Mouse (Mus musculus) heart, adult 2 months (tissue): ENCODE data around the gene Tmem230. TPM values are rescaled to one million over a fixed set of nuclear protein-coding genes. Genes with fewer than 3 reads are reported as not detected.
A peak's percentile ranks its signal among the peaks of the same experiment; 100 is the strongest.
"Not testable (repeated sequence)": the region's sequence is repeated elsewhere in the genome, so short reads cannot be mapped to it uniquely, and the experiment has no call there.

Experiments
- DNase-seq, 2 experiments: peaks; one replicate each; pipeline ENCODE4 v3.0.0; 2021
- H3K27ac ChIP-seq: fragments of 200-600 bp; 2 replicates; pipeline ENCODE4 v1.8.1; 2022
- H3K27me3 ChIP-seq: fragments of 200-500 bp; 2 replicates; pipeline ENCODE4 v1.6.1; 2012; ENCODE audit warnings: mild to moderate bottlenecking, low read length, inconsistent platforms, mixed read lengths; ENCODE audit not compliant: control insufficient read depth, insufficient read depth
- H3K36me3 ChIP-seq: fragments of 200-500 bp; 2 replicates; pipeline ENCODE4 v1.6.1; 2012; ENCODE audit warnings: low read length, inconsistent platforms; ENCODE audit not compliant: control insufficient read depth, insufficient read depth
- H3K4me1 ChIP-seq: fragments of 200-500 bp; 2 replicates; pipeline ENCODE4 v1.6.1; 2011; ENCODE audit warnings: low read length; ENCODE audit not compliant: control insufficient read depth, insufficient read depth
- H3K4me3 ChIP-seq: fragments of 200-600 bp; 2 replicates; pipeline ENCODE4 v1.8.1; 2022
- H3K79me2 ChIP-seq: fragments of 200-500 bp; replicated peaks from 2 replicates; pipeline ENCODE4 v1.6.1; 2012; ENCODE audit warnings: mild to moderate bottlenecking, inconsistent platforms, low read length, moderate library complexity, mixed read lengths; ENCODE audit not compliant: control insufficient read depth, insufficient read depth
- H3K9ac ChIP-seq: fragments of 200-500 bp; 2 replicates; pipeline ENCODE4 v1.6.1; 2012; ENCODE audit warnings: low read depth, mild to moderate bottlenecking, control low read depth, inconsistent platforms, low read length, mixed read lengths
- CTCF ChIP-seq: fragments of 200-600 bp; IDR thresholded peaks from 2 replicates; pipeline ENCODE4 v1.8.1; 2022; ENCODE audit warnings: antibody characterized with exemption, mild to moderate bottlenecking, moderate library complexity
- EP300 ChIP-seq: fragments of 200-500 bp; IDR thresholded peaks from 2 replicates; pipeline ENCODE4 v1.6.1; 2011; ENCODE audit warnings: low read depth, low read length, control low read depth; ENCODE audit not compliant: insufficient read depth
- POLR2A ChIP-seq: fragments of 200-500 bp; IDR thresholded peaks from 2 replicates; pipeline ENCODE4 v1.6.1; 2011; ENCODE audit warnings: mild to moderate bottlenecking, low read depth, low read length, control low read depth; ENCODE audit not compliant: insufficient read depth
- WGBS: fragments of 180-500 bp; shearing (Covaris S2); methylation state at CpG from one replicate; pipeline ENCODE4 v1.1.7; 2018; 5-methylcytosine and 5-hydroxymethylcytosine counted together
- intact Hi-C: fragments of 180-260 bp; cut with DNase I; formaldehyde crosslinking; loops from one replicate; pipeline ENCODE4 v1.15.1; 2025
- polyA plus RNA-seq: library from polyadenylated mRNA; depleted of rRNA; stranded (reverse); fragments of >200 nt; gene quantifications from 2 replicates; pipeline ENCODE4 v1.2.3, GENCODE M21; 2012
- total RNA-seq, 2 experiments: library from RNA; stranded (reverse); gene quantifications; 2 replicates each; pipeline ENCODE4 v1.2.3; 2021

Gene Tmem230
- total and polyA plus RNA-seq, 3 experiments: 23.1 to 28.0 (median 23.3) TPM

DNA sequence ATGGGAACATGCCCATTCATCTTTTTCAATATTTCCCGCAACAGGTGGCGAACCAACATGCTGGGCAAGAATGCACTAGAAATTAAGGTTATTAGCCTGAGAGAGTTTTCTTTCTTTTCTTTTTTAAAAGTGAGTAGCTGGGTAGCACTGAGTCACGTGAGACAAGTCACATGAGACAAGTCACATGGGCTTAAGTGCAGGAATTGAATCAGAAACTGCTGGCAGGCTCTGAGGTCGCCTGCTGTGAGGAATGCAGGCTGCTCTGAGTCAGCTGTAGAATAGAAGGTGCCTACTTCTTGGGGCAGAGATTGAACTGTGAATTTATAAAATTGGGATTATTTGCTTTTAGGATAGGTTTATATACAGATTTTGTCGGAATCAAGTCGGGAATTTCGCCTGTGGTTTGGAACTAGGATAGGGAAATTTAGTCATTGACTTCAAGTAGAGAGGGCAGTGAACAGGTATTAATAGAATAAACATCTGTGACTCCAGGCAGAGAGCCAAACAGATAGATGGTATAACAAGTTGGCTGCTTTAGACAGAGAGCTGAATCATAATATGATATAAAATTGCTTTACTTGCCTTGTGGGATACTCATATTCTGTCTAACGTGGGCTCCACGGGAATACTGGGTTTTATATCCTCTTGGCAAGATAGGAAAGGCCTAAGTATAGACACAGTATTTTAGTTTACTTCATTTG, 38.9 kb upstream of the Tmem230 start:
- peak overlapping the region; percentile 92 for H3K27ac ChIP-seq
- H3K36me3 ChIP-seq: peaks cover 28% of the 10 kb centered on the region
- H3K9ac ChIP-seq: no peak overlapping the region
- H3K4me3 ChIP-seq: no peak overlapping the region
- H3K4me1 ChIP-seq: peaks cover 35% of the 10 kb centered on the region
- 31% methylated on average over 9 of the region's 9 CpGs for WGBS
- peak in 1 of 2 experiments; percentile 59 for DNase-seq
- H3K27me3 ChIP-seq: no peaks in the 10 kb centered on the region
- TF ChIP-seq CTCF: peak; percentile 40
- 0 out of 2 replicates have a peak, but pooled peaks have one; percentile 45 for TF ChIP-seq EP300
- no peak for TF ChIP-seq POLR2A
- H3K79me2 ChIP-seq: peaks cover 5% of the 10 kb centered on the region; the same call in 1 of the 2 replicates
- intact Hi-C loops: no loop called here

DNA sequence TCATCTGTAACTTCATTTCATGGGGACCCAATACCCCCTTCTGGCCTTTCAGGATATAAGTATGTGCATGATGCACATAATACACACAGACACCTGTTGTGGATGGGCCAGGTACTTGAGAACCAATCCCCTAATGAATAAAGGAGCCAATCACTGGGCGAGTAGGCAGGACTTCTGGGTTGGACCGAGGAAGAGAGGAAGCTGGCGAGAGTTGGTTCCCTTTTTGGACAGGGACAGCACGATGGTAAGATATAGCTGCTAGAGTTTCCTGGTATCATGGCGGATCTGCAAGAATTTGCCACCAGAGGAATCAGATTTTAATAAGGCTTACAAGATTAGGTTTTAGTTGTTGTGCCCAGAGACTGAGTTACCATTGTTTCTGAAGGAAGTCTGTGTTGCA, 38.1 kb upstream of the Tmem230 start:
- DNase-seq, H3K9ac ChIP-seq, H3K4me3 ChIP-seq, intact Hi-C loops, H3K79me2 ChIP-seq, H3K27me3 ChIP-seq: not testable (repeated sequence)
- Histone ChIP-seq H3K4me1 (peaks cover 31% of the 10 kb centered on the region), H3K27ac (peak overlapping the region; percentile 98), H3K36me3 (peaks cover 30% of the 10 kb centered on the region)
- WGBS: 61% methylated on average over 5 of the region's 5 CpGs

DNA sequence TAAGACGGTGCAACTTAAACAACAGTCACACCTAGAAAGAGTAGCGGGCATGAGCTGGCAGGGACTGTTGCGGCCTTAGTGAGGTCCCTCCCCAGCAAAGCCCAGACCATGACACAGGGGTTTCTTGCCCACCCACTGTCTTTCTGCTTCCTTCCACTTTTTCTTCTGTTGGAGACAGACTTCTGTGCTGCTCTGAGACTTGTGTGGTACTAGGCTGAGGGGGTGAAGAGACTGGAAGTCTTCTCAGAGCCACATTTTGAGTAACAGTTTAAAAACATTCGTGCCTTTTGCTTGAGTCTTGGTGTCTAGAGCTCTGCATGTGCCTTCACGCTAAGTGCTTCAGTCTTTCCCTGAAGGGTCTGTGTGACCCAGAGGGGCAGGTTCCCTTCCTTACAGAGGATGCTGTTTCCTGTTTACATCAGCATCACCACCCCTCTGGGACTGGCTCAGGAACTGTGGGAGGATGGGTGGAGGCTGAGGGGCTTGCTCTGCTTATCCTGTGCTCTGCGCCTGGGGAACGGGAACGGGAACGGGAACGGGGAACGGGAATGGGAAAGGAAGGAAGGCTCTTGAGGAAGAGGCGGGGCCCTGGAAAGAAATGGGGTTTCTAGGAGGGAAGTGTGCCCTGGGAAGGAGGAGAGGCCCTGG, 37.0 kb upstream of the Tmem230 start:
- Histone ChIP-seq H3K79me2 (0 out of 2 replicates have a peak, but pooled peaks cover 3% of the 10 kb centered on the region), H3K9ac (peak overlapping the region; percentile 37), H3K4me3 (peak overlapping the region; percentile 25), H3K4me1 (peaks cover 34% of the 10 kb centered on the region), H3K27me3 (no peaks in the 10 kb centered on the region), H3K27ac (peak overlapping the region; percentile 98), H3K36me3 (peaks cover 37% of the 10 kb centered on the region)
- intact Hi-C loops: no loop called here
- TF ChIP-seq EP300 (peak; percentile 97), CTCF (no peak), POLR2A (peak; percentile 89)
- 33% methylated on average over 12 of the region's 12 CpGs for WGBS
- peak; percentile 75 to 85 for DNase-seq

DNA sequence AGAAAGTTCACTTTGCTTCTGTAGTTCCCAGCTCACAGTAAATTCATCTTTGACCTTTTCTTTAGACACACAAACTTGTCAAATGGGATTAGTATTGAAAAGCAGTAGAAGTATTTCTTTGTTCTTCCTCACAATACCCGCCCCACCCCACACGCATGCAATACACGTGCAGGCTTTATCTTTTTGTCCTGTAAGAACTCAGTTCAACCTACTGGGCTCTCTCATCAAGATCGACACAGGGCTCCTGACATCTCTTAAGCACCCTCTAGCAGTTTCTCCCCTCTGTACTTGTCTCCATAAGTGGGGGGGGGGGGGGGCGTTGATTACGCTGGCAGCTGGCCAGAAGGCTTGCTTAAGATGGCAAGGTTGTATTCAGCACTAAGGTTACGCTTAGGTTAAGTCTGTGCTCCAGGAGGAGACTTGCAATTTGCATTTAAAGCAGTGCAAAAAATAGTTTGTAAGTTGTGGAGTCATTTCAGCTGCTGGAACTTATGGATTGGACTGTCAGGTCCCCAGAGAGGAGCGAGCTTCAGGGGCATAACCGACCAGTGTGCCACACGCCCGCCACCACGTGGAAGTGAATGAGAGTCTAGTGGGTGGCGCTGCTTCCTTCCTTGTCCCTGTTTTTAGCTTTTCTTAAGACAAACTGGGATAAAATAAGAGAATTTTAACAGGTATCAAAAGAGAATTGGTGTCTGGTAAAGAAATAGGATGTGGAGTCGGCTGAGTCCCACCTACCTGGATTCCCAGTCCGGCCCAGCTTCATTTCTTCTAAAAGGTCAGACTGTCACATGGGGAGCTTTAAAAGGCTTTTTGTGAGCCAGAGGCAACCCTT, 35.8 kb upstream of the Tmem230 start:
- 0 out of 2 replicates have a peak, but pooled peaks cover 3% of the 10 kb centered on the region for H3K79me2 ChIP-seq
- intact Hi-C loops: no loop called here
- peak overlapping the region; percentile 37; the same call in 1 of the 2 replicates for H3K9ac ChIP-seq
- peak overlapping the region; percentile 19 for H3K4me3 ChIP-seq
- TF ChIP-seq POLR2A (no peak), CTCF (no peak), EP300 (no peak)
- peaks cover 38% of the 10 kb centered on the region for H3K4me1 ChIP-seq
- WGBS: 29% methylated on average over 15 of the region's 15 CpGs
- H3K27ac ChIP-seq: peak overlapping the region; percentile 98
- H3K36me3 ChIP-seq: peaks cover 43% of the 10 kb centered on the region
- peak in 1 of 2 experiments; percentile 28 for DNase-seq
- H3K27me3 ChIP-seq: no peaks in the 10 kb centered on the region

DNA sequence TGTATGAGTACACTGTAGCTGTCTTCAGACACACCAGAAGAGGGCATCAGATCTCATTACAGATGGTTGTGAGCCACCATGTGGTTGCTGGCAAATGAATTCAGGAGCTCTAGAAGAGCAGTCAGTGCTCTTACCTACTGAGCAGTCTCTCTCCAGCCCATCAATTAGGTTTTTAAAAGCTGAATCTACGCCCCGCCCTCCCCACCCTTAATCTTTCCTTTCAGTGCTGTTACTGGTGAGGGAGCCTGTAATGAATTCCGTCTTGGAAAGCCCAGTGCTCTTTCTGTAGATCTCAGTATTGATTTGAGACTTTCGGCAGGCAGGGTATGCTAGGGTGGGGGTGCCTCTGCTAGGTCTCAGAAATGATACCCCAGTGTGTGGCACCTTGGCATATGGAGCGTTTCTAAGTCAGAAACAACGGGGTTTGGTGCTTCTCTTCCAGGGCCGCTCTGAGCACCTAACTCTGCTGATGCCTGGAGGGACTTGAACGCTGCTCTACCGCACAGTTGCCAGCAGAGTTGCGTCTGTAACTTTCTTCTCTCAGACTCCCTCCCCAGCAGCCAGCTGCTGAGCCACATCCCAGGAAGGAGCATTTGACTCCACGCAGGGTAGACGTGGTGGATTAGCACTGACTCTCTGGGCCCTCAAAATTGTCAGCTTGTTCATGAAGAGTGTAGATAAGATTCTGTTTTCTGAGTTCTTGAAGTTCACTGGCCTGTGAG, 35.0 kb upstream of the Tmem230 start:
- no peaks in the 10 kb centered on the region for H3K27me3 ChIP-seq
- peak; percentile 43 to 55 for DNase-seq
- H3K27ac ChIP-seq: peak overlapping the region; percentile 98
- peak overlapping the region; percentile 52 for H3K9ac ChIP-seq
- H3K4me3 ChIP-seq: no peak overlapping the region
- 0 out of 2 replicates have a peak, but pooled peaks cover 3% of the 10 kb centered on the region for H3K79me2 ChIP-seq
- H3K36me3 ChIP-seq: peaks cover 46% of the 10 kb centered on the region
- WGBS: 22% methylated on average over 12 of the region's 12 CpGs
- intact Hi-C loops: no loop called here
- H3K4me1 ChIP-seq: peaks cover 42% of the 10 kb centered on the region
- TF ChIP-seq POLR2A (no peak), CTCF (peak; percentile 48)
